Mouse (Mus musculus) limb, embryonic 14.5 days (tissue): Measurements from ENCODE around the gene Aldh4a1. TPM values are rescaled to one million over a fixed set of nuclear protein-coding genes. Genes with fewer than 3 reads are reported as not detected.

ENCODE experiments used
- ATAC-seq: fragments of 200-750 bp; cut with Nextera tagmentation; 2 replicates; pipeline ENCODE4 v1.8.0; 2017; ENCODE audit warnings: low read depth, moderate number of reproducible peaks, moderate TSS enrichment; ENCODE audit not compliant: low FRiP score
- DNase-seq: peaks from one replicate; pipeline ENCODE4 v3.0.0-alpha.2; 2015; ENCODE audit warnings: low spot score
- H3K27ac ChIP-seq: fragments of 300-500 bp; sonication (generic); replicated peaks from 2 replicates; pipeline ENCODE4 v1.5.1; 2014; ENCODE audit warnings: low read depth, mild to moderate bottlenecking, low read length, moderate library complexity, mixed read lengths
- H3K27me3 ChIP-seq: fragments of 300-500 bp; sonication (generic); 2 replicates; pipeline ENCODE4 v1.6.1; 2014; ENCODE audit warnings: low read length, mixed read lengths; ENCODE audit not compliant: control insufficient read depth, insufficient read depth
- H3K36me3 ChIP-seq: fragments of 300-500 bp; sonication (generic); 2 replicates; pipeline ENCODE4 v1.6.1; 2014; ENCODE audit warnings: mild to moderate bottlenecking, low read length, moderate library complexity, mixed read lengths; ENCODE audit not compliant: control insufficient read depth, insufficient read depth
- H3K4me1 ChIP-seq: fragments of 300-500 bp; sonication (generic); 2 replicates; pipeline ENCODE4 v1.6.1; 2014; ENCODE audit warnings: antibody characterized with exemption, low read length, mixed read lengths; ENCODE audit not compliant: control insufficient read depth, insufficient read depth
- H3K4me2 ChIP-seq: fragments of 300-500 bp; sonication (generic); replicated peaks from 2 replicates; pipeline ENCODE4 v1.6.1; 2014; ENCODE audit warnings: low read depth, mild to moderate bottlenecking, low read length, moderate library complexity; ENCODE audit not compliant: severe bottlenecking
- H3K4me3 ChIP-seq: fragments of 300-500 bp; sonication (generic); replicated peaks from 2 replicates; pipeline ENCODE4 v1.5.1; 2014; ENCODE audit warnings: low read length
- H3K9ac ChIP-seq: fragments of 300-500 bp; sonication (generic); 2 replicates; pipeline ENCODE4 v1.6.1; 2014; ENCODE audit warnings: mild to moderate bottlenecking, low read depth, low read length, moderate library complexity; ENCODE audit not compliant: severe bottlenecking
- H3K9me3 ChIP-seq: fragments of 300-500 bp; sonication (generic); 2 replicates; pipeline ENCODE4 v1.6.1; 2016; ENCODE audit warnings: low read length; ENCODE audit not compliant: control insufficient read depth
- POLR2A ChIP-seq: fragments of 200-500 bp; IDR thresholded peaks from 2 replicates; pipeline ENCODE4 v1.8.0; 2012; ENCODE audit warnings: inconsistent platforms, mild to moderate bottlenecking, moderate library complexity, borderline replicate concordance; ENCODE audit not compliant: insufficient read depth, insufficient read length; ENCODE audit errors: extremely low read depth
- WGBS: fragments of 180-500 bp; shearing (Covaris S2); extraction: QIAGEN DNeasy Blood & Tissue Kit; methylation state at CpG from one replicate; pipeline ENCODE4 v1.1.7; 2014; 5-methylcytosine and 5-hydroxymethylcytosine counted together
- microRNA-seq: library from miRNA; unstranded; fragments of <30 nt; microRNA quantifications from one replicate; pipeline ENCODE4, GENCODE M21; 2016
- polyA plus RNA-seq, 2 experiments: library from polyadenylated mRNA; depleted of rRNA in 1 of 2; stranded (reverse) in 1 of 2; unstranded in 1 of 2; fragments of >200 nt; fragmentation: Nextera tagmentation in 1 of 2; extraction: Ambion mirVana in 1 of 2; gene quantifications; 2 replicates each; pipeline versions ENCODE4 v1.2.1 to v1.2.3; 2012 to 2014

The Aldh4a1 gene
- polyA plus RNA-seq, 2 experiments = 21.9 to 23.0 TPM

DNA sequence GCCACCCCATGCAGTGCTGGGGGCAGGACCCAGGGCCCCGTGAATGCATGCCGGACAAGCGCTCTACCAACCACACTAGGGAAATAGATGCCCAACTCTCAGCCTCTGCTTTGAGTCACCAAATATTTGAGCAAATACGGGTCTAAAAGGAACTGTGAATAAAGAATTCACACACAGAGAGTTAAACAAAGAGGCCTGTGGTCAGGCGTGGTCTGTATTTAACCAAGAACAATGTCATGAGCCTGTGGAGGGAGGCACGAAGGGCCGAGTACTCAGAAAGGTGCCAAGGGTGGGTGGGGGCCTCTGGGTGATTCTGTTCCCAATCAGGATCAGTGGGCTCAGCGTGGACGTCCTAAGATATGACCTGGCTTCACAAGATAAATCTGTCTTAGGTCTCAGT lies 65.4 kb downstream of the Aldh4a1 start:
- no peak overlapping the region for H3K4me3 ChIP-seq
- H3K27ac ChIP-seq = no peak overlapping the region
- WGBS = 69% methylated on average over 9 of the region's 9 CpGs
- H3K27me3 ChIP-seq = no peaks in the 10 kb centered on the region
- no peak overlapping the region for H3K4me2 ChIP-seq
- peaks cover 7% of the 10 kb centered on the region for H3K4me1 ChIP-seq
- no peak for ATAC-seq
- no peaks in the 10 kb centered on the region for H3K9me3 ChIP-seq
- no peak for DNase-seq
- TF ChIP-seq POLR2A = no peak
- no peaks in the 10 kb centered on the region for H3K36me3 ChIP-seq
- no peak overlapping the region for H3K9ac ChIP-seq

DNA sequence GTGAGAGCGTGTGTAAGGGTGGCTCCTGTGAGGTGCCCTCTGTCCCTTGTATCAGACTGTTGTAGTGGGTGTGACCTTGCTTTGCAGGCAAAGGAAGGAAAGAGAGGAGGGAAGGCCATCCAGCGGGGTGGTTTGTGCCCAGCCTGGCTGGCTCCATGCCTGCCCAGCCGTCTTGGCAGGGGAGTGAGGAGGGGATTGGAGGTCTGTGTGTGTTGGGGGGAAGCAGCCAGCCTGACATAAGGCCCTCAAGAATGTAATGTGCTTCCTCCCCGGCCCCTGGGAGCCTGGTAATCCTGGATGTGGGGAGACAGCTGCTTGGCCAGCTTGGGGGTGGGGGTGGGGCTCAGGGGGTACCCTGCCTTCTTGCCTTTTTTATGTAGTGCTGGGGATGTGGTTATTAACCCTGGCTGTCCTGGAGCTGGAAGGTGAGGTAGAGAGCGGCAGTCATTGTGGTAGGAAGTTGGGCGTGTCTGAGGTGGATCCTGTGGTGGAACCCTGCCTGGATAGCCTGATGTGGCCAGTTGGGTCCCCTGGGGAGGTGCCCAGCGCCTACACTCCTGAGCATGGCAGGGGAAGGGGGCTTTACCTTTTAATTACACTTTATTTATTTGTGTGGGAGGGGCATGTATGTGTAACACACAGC lies 67.1 kb downstream of the Aldh4a1 start:
- Histone ChIP-seq H3K9me3 (no peaks in the 10 kb centered on the region), H3K4me2 (no peak overlapping the region), H3K27ac (no peak overlapping the region), H3K27me3 (no peaks in the 10 kb centered on the region), H3K4me3 (no peak overlapping the region), H3K4me1 (peaks cover 7% of the 10 kb centered on the region), H3K36me3 (no peaks in the 10 kb centered on the region), H3K9ac (no peak overlapping the region)
- TF ChIP-seq POLR2A = no peak
- WGBS = 27% methylated on average over 7 of the region's 7 CpGs
- DNase-seq (peak; percentile 49), ATAC-seq (peak; percentile 60)

DNA sequence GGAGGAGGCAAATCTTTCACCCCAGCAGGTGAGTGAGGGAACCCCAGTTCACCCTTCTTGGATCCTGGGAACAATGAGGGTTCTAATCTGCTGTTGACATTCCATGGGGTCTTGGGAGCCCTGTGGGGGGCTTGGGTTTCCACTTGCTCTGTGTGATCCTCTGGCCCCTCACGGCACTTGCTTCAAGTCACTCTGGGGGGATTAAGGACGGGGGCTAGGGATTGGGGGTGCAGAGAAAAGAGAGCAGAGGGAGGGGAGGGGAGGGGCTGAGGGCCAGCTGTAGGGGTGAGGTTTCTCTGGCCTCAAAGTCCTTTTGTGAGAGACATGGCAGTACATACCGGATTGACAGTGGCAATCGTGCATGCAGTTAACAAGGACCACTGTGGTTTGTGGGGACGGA lies 70.6 kb downstream of the Aldh4a1 start:
- Histone ChIP-seq H3K36me3 (no peaks in the 10 kb centered on the region), H3K4me3 (no peak overlapping the region), H3K9ac (no peak overlapping the region), H3K27ac (no peak overlapping the region), H3K4me1 (peaks cover 7% of the 10 kb centered on the region), H3K9me3 (no peaks in the 10 kb centered on the region), H3K27me3 (no peaks in the 10 kb centered on the region), H3K4me2 (no peak overlapping the region)
- WGBS = 42% methylated on average over 5 of the region's 5 CpGs
- DNase-seq (no peak), ATAC-seq (peak; percentile 51)
- TF ChIP-seq POLR2A = no peak

DNA sequence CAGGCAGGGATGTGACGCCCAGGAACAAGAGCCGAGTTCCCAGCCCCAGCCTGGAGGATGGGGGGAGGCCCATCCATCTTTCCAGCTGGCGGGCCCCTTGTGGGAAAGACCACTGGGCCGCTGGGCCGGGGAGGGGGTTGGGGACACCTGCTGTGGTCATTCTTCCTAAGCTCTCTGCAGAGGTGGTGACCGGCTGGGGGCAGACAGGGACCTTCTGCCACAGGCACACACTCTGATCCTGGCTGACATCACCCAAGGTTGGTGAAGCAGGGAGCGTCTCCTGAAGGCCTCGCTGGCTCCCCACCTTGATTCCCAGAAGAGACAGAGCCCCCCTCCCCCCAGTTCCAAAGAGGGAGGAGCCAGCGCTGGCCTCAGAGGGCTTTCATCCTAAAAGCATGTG lies 75.1 kb downstream of the Aldh4a1 start:
- TF ChIP-seq POLR2A = no peak
- no peaks in the 10 kb centered on the region for H3K9me3 ChIP-seq
- no peak overlapping the region for H3K4me3 ChIP-seq
- H3K36me3 ChIP-seq = no peaks in the 10 kb centered on the region
- no peaks in the 10 kb centered on the region for H3K4me1 ChIP-seq
- H3K4me2 ChIP-seq = no peak overlapping the region
- peak; percentile 70 for ATAC-seq
- no peak overlapping the region for H3K9ac ChIP-seq
- no peaks in the 10 kb centered on the region for H3K27me3 ChIP-seq
- DNase-seq = peak; percentile 63
- no peak overlapping the region for H3K27ac ChIP-seq
- WGBS = 4% methylated on average over 9 of the region's 9 CpGs

DNA sequence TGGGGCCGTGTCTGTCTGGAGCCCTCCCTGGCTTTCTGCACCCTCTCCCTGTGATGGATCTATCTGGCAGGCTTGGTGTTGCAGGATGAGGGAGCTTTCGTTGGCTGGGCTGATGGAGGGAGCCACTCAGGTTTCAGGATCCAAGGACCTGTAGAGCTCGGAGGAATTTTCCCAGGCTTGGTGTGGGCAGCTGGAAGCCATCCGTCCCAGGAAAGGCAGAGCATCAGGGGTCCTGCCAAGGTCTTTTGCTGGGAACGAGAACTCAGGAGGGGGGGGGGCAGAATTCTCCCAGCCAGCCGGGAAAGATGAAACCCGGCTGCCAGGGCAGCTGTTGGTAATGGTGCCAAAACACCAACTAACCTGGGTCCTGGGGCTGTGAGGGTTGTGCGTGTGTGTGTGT lies 75.9 kb downstream of the Aldh4a1 start:
- Histone ChIP-seq H3K36me3 (no peaks in the 10 kb centered on the region), H3K4me2 (no peak overlapping the region), H3K27me3 (no peaks in the 10 kb centered on the region), H3K27ac (no peak overlapping the region), H3K4me1 (no peaks in the 10 kb centered on the region), H3K9ac (no peak overlapping the region), H3K4me3 (no peak overlapping the region), H3K9me3 (no peaks in the 10 kb centered on the region)
- ATAC-seq (peak; percentile 65), DNase-seq (peak; percentile 66)
- no peak for TF ChIP-seq POLR2A
- WGBS = 48% methylated on average over 8 of the region's 8 CpGs

Small RNAs within 50 kb of the gene (microRNA-seq; reads per million reads assigned to microRNA genes)
- gene Gm25571 = not detected
- gene Mir7020 = not detected

Other genes starting within 250 kb of the Aldh4a1 start
- 8.8 and 9.9 TPM in 2 replicates for gene Iffo2, start 92.3 kb upstream of the Aldh4a1 start, polyA plus RNA-seq (2012; rRNA removed)
- 5.8 and 5.9 TPM in 2 replicates for gene Iffo2, start 92.3 kb upstream of the Aldh4a1 start, polyA plus RNA-seq (2014; fragmentation: Nextera tagmentation; extraction: Ambion mirVana)
- 0.03 TPM in 1 of 2 replicates, not detected in the other for gene Gm21969, start 19.7 kb upstream of the Aldh4a1 start, polyA plus RNA-seq (2012; rRNA removed)
- gene Gm21969, start 19.7 kb upstream of the Aldh4a1 start, polyA plus RNA-seq (2014; fragmentation: Nextera tagmentation; extraction: Ambion mirVana) = not detected in 2 replicates
- 0.04 and 0.05 TPM in 2 replicates for gene Tas1r2, start 30.7 kb downstream of the Aldh4a1 start, polyA plus RNA-seq (2012; rRNA removed)
- gene Tas1r2, start 30.7 kb downstream of the Aldh4a1 start, polyA plus RNA-seq (2014; fragmentation: Nextera tagmentation; extraction: Ambion mirVana) = not detected in 2 replicates
- gene Pax7, start 210.7 kb downstream of the Aldh4a1 start, polyA plus RNA-seq (2012; rRNA removed) = 4.7 and 7.0 TPM in 2 replicates
- 1.0 and 1.9 TPM in 2 replicates for gene Pax7, start 210.7 kb downstream of the Aldh4a1 start, polyA plus RNA-seq (2014; fragmentation: Nextera tagmentation; extraction: Ambion mirVana)